Mouse (Mus musculus) neutrophil, adult 65 days (primary cell): ENCODE data around the gene Fcho1. TPM values are rescaled to one million over a fixed set of nuclear protein-coding genes. Genes with fewer than 3 reads are reported as not detected.

ENCODE experiments used
- total RNA-seq: library from RNA; stranded (reverse); gene quantifications from 2 replicates; pipeline ENCODE4 v1.2.4, GENCODE M21; 2023

The Fcho1 gene
- 35.1 and 36.3 TPM in 2 replicates for total RNA-seq

GRCm38 (mm10) chr8:71725122-71725924, at the start of gene Fcho1:
TSS of gene Fcho1 (minus strand) at chr8:71725716.

GRCm38 (mm10) chr8:71701414-71702086, 24.0 kb downstream of the Fcho1 start, which contains the start of gene B3gnt3:
TSS of gene B3gnt3 (minus strand) at chr8:71701789.

GRCm38 (mm10) chr8:71689028-71689427, 36.5 kb downstream of the Fcho1 start, which contains the start of gene Insl3:
TSS of gene Insl3 (plus strand) at chr8:71689214.

GRCm38 (mm10) chr8:71676020-71676741, 49.3 kb downstream of the Fcho1 start, which contains the start of gene Jak3:
TSS of gene Jak3 (plus strand) at chr8:71676296.

GRCm38 (mm10) chr8:71671549-71671965, 54.0 kb downstream of the Fcho1 start, which contains the start of gene Unc13a:
TSS of gene Unc13a (minus strand) at chr8:71671757.

Other genes with a start within 250 kb of the Fcho1 start
- gene Ano8, start 239.8 kb downstream of the Fcho1 start, total RNA-seq: 3.0 and 3.9 TPM in 2 replicates
- gene Gtpbp3, start 237.6 kb downstream of the Fcho1 start, total RNA-seq: 7.4 and 8.6 TPM in 2 replicates
- 0.47 TPM in 1 of 2 replicates, not detected in the other for gene Plvap, start 214.0 kb downstream of the Fcho1 start, total RNA-seq
- gene Ccdc194, start 200.0 kb downstream of the Fcho1 start, total RNA-seq: not detected in 2 replicates
- 10.9 and 16.2 TPM in 2 replicates for gene Bst2, start 188.3 kb downstream of the Fcho1 start, total RNA-seq
- gene Mvb12a, start 182.8 kb downstream of the Fcho1 start, total RNA-seq: 27.6 and 31.6 TPM in 2 replicates
- 0.32 TPM in 1 of 2 replicates, not detected in the other for gene Tmem221, start 166.8 kb downstream of the Fcho1 start, total RNA-seq
- not detected in 2 replicates for gene Nxnl1, start 159.1 kb downstream of the Fcho1 start, total RNA-seq
- 0.92 and 1.0 TPM in 2 replicates for gene Slc27a1, start 156.8 kb downstream of the Fcho1 start, total RNA-seq
- 74.4 and 81.6 TPM in 2 replicates for gene Pgls, start 133.5 kb downstream of the Fcho1 start, total RNA-seq
- 5.7 and 14.9 TPM in 2 replicates for gene Fam129c, start 128.1 kb downstream of the Fcho1 start, total RNA-seq
- gene Colgalt1, start 114.7 kb downstream of the Fcho1 start, total RNA-seq: 41.4 and 44.9 TPM in 2 replicates
- gene Unc13a, start 54.0 kb downstream of the Fcho1 start, total RNA-seq: 0.05 TPM in 1 of 2 replicates, not detected in the other
- 13.1 and 17.7 TPM in 2 replicates for gene Jak3, start 49.4 kb downstream of the Fcho1 start, total RNA-seq
- gene Insl3, start 36.5 kb downstream of the Fcho1 start, total RNA-seq: 4.4 and 7.4 TPM in 2 replicates
- gene B3gnt3, start 23.9 kb downstream of the Fcho1 start, total RNA-seq: 0.16 TPM in 1 of 2 replicates, not detected in the other
- 3.0 and 3.1 TPM in 2 replicates for gene Zfp709, start 156.3 kb upstream of the Fcho1 start, total RNA-seq
- 0.93 and 1.8 TPM in 2 replicates for gene Zfp882, start 182.9 kb upstream of the Fcho1 start, total RNA-seq
- 5.9 and 8.3 TPM in 2 replicates for gene Zfp617, start 182.9 kb upstream of the Fcho1 start, total RNA-seq
- gene Zfp961, start 225.3 kb upstream of the Fcho1 start, total RNA-seq: 6.7 and 7.6 TPM in 2 replicates